Mouse (Mus musculus) forebrain, embryonic 14.5 days (tissue): ENCODE measurements at regions not wholly inside any gene's neighbourhood (a gene's known extent, or its start where the extent isn't known, plus 50 kb on each side); places are given as distances from the start of the nearest gene placed in this dataset.

Source experiments
- ATAC-seq: fragments of 200-750 bp; cut with Nextera tagmentation; 2 replicates; pipeline ENCODE4 v1.8.0; 2017; ENCODE audit warnings: mild to moderate bottlenecking, moderate library complexity
- DNase-seq: peaks from one replicate; pipeline ENCODE4 v3.0.0-alpha.2; 2015; ENCODE audit warnings: low spot score
- H3K27ac ChIP-seq: fragments of 300-500 bp; sonication (generic); 2 replicates; pipeline ENCODE4 v1.5.1; 2014; ENCODE audit warnings: low read depth, mild to moderate bottlenecking, control low read depth, low read length, moderate library complexity
- H3K27me3 ChIP-seq: fragments of 300-500 bp; sonication (generic); replicated peaks from 2 replicates; pipeline ENCODE4 v1.6.1; 2014; ENCODE audit warnings: low read length, control low read depth, mixed read lengths; ENCODE audit not compliant: control insufficient read depth, insufficient read depth
- H3K36me3 ChIP-seq: fragments of 300-500 bp; sonication (generic); 2 replicates; pipeline ENCODE4 v1.6.1; 2014; ENCODE audit warnings: low read length, control low read depth; ENCODE audit not compliant: control insufficient read depth, insufficient read depth
- H3K4me1 ChIP-seq: fragments of 300-500 bp; sonication (generic); 2 replicates; pipeline ENCODE4 v1.6.1; 2014; ENCODE audit warnings: antibody characterized with exemption, low read length, control low read depth; ENCODE audit not compliant: control insufficient read depth, insufficient read depth
- H3K4me2 ChIP-seq: fragments of 300-500 bp; sonication (generic); 2 replicates; pipeline ENCODE4 v1.6.1; 2014; ENCODE audit warnings: mild to moderate bottlenecking, control low read depth, low read length
- H3K4me3 ChIP-seq: fragments of 300-500 bp; sonication (generic); 2 replicates; pipeline ENCODE4 v1.5.1; 2014; ENCODE audit warnings: low read depth, low read length, control low read depth
- H3K9ac ChIP-seq: fragments of 300-500 bp; sonication (generic); 2 replicates; pipeline ENCODE4 v1.6.1; 2014; ENCODE audit warnings: mild to moderate bottlenecking, low read length, control low read depth, moderate library complexity
- H3K9me3 ChIP-seq: fragments of 300-500 bp; sonication (generic); replicated peaks from 2 replicates; pipeline ENCODE4 v1.6.1; 2016; ENCODE audit warnings: low read length, control low read depth, mixed read lengths; ENCODE audit not compliant: control insufficient read depth
- WGBS: fragments of 180-500 bp; shearing (Covaris S2); extraction: QIAGEN DNeasy Blood & Tissue Kit; methylation state at CpG from one replicate; pipeline ENCODE4 v1.1.7; 2014; 5-methylcytosine and 5-hydroxymethylcytosine counted together

GRCm38 (mm10) chr9:51476511-51477056, 147.9 kb upstream of the 1810046K07Rik start:
- no peaks in the 10 kb centered on the region for H3K27me3 ChIP-seq
- no peaks in the 10 kb centered on the region for H3K9me3 ChIP-seq
- 56% methylated on average over 3 of the region's 3 CpGs for WGBS
- H3K9ac ChIP-seq, result no peak overlapping the region
- no peak overlapping the region for H3K27ac ChIP-seq
- H3K4me3 ChIP-seq, result no peak overlapping the region
- no peaks in the 10 kb centered on the region for H3K4me1 ChIP-seq
- no peak for DNase-seq
- no peak for ATAC-seq
- H3K36me3 ChIP-seq, result no peaks in the 10 kb centered on the region
- H3K4me2 ChIP-seq, result no peak overlapping the region

GRCm38 (mm10) chr9:51487840-51488239, 159.1 kb upstream of the 1810046K07Rik start:
- no peak for ATAC-seq
- Histone ChIP-seq H3K27me3 (no peaks in the 10 kb centered on the region), H3K9me3 (no peaks in the 10 kb centered on the region), H3K36me3 (no peaks in the 10 kb centered on the region), H3K27ac (no peak overlapping the region), H3K4me2 (no peak overlapping the region), H3K4me3 (no peak overlapping the region), H3K4me1 (no peaks in the 10 kb centered on the region), H3K9ac (no peak overlapping the region)
- DNase-seq, result no peak
- 56% methylated on average over 3 of the region's 3 CpGs for WGBS

GRCm38 (mm10) chr9:51507265-51507913, 178.7 kb upstream of the 1810046K07Rik start:
- Histone ChIP-seq H3K27ac (no peak overlapping the region), H3K9me3 (no peaks in the 10 kb centered on the region), H3K4me1 (no peaks in the 10 kb centered on the region), H3K36me3 (no peaks in the 10 kb centered on the region), H3K4me2 (no peak overlapping the region), H3K4me3 (no peak overlapping the region), H3K27me3 (no peaks in the 10 kb centered on the region), H3K9ac (no peak overlapping the region)
- no peak for ATAC-seq
- 71% methylated on average over 3 of the region's 3 CpGs for WGBS
- DNase-seq, result no peak

- Histone ChIP-seq H3K27ac (no peak overlapping the region), H3K4me3 (no peak overlapping the region), H3K27me3 (no peaks in the 10 kb centered on the region), H3K9me3 (no peaks in the 10 kb centered on the region), H3K4me2 (no peak overlapping the region), H3K4me1 (no peaks in the 10 kb centered on the region), H3K9ac (no peak overlapping the region), H3K36me3 (no peaks in the 10 kb centered on the region)
- WGBS, result 78% methylated on average over 2 of the region's 2 CpGs
- DNase-seq (no peak), ATAC-seq (no peak)
Measured at GRCm38 (mm10) chr9:51517643-51518042, 188.9 kb upstream of the 1810046K07Rik start.

- H3K27me3 ChIP-seq, result no peaks in the 10 kb centered on the region
- ATAC-seq (no peak), DNase-seq (peak; percentile 56)
- no peaks in the 10 kb centered on the region for H3K36me3 ChIP-seq
- no peak overlapping the region for H3K27ac ChIP-seq
- 81% methylated on average over 4 of the region's 4 CpGs for WGBS
- H3K9ac ChIP-seq, result no peak overlapping the region
- H3K4me1 ChIP-seq, result no peaks in the 10 kb centered on the region
- no peak overlapping the region for H3K4me3 ChIP-seq
- H3K4me2 ChIP-seq, result no peak overlapping the region
- no peaks in the 10 kb centered on the region for H3K9me3 ChIP-seq
Measured at GRCm38 (mm10) chr9:51518376-51518775, 189.7 kb upstream of the 1810046K07Rik start.

- DNase-seq (no peak), ATAC-seq (no peak)
- Histone ChIP-seq H3K4me1 (no peaks in the 10 kb centered on the region), H3K9me3 (no peaks in the 10 kb centered on the region), H3K4me2 (no peak overlapping the region), H3K27me3 (no peaks in the 10 kb centered on the region), H3K4me3 (no peak overlapping the region), H3K27ac (no peak overlapping the region), H3K9ac (no peak overlapping the region), H3K36me3 (no peaks in the 10 kb centered on the region)
Measured at GRCm38 (mm10) chr9:51523471-51523870, 194.8 kb upstream of the 1810046K07Rik start.

- Histone ChIP-seq H3K9ac (no peak overlapping the region), H3K4me1 (no peaks in the 10 kb centered on the region), H3K4me2 (no peak overlapping the region), H3K27me3 (no peaks in the 10 kb centered on the region), H3K4me3 (no peak overlapping the region), H3K27ac (no peak overlapping the region), H3K9me3 (no peaks in the 10 kb centered on the region), H3K36me3 (no peaks in the 10 kb centered on the region)
- DNase-seq, result no peak
- 76% methylated on average over 4 of the region's 4 CpGs for WGBS
- ATAC-seq, result no peak
Measured at GRCm38 (mm10) chr9:51525906-51526305, 197.2 kb upstream of the 1810046K07Rik start.

- Histone ChIP-seq H3K27ac (no peak overlapping the region), H3K4me3 (no peak overlapping the region), H3K4me1 (no peaks in the 10 kb centered on the region), H3K27me3 (no peaks in the 10 kb centered on the region), H3K9ac (no peak overlapping the region), H3K36me3 (no peaks in the 10 kb centered on the region), H3K4me2 (no peak overlapping the region), H3K9me3 (no peaks in the 10 kb centered on the region)
- DNase-seq (no peak), ATAC-seq (no peak)
- 88% methylated on average over 2 of the region's 2 CpGs for WGBS
Measured at GRCm38 (mm10) chr9:51538894-51539293, 210.2 kb upstream of the 1810046K07Rik start.

- H3K36me3 ChIP-seq, result no peaks in the 10 kb centered on the region
- no peak overlapping the region for H3K4me2 ChIP-seq
- no peak for ATAC-seq
- 95% methylated on average over 3 of the region's 3 CpGs for WGBS
- no peak for DNase-seq
- no peak overlapping the region for H3K4me3 ChIP-seq
- H3K4me1 ChIP-seq, result no peaks in the 10 kb centered on the region
- H3K27me3 ChIP-seq, result no peaks in the 10 kb centered on the region
- no peak overlapping the region for H3K9ac ChIP-seq
- no peaks in the 10 kb centered on the region for H3K9me3 ChIP-seq
- H3K27ac ChIP-seq, result no peak overlapping the region
Measured at GRCm38 (mm10) chr9:51541940-51542339, 213.2 kb upstream of the 1810046K07Rik start.
